Mouse (Mus musculus) naive thymus-derived CD4-positive, alpha-beta T cell, adult 2 months (primary cell): Measurements from ENCODE around the gene Pepd.
A peak's percentile ranks its signal among the peaks of the same experiment; 100 is the strongest.
"Not testable (repeated sequence)": the region's sequence is repeated elsewhere in the genome, so short reads cannot be mapped to it uniquely, and the experiment has no call there.

Experiments
- DNase-seq: peaks from one replicate; pipeline ENCODE4 v3.0.0-alpha.2; 2011; ENCODE audit warnings: low read depth

Pepd gene

GRCm38 (mm10) chr7:34932631-34933030 lies 20.5 kb downstream of the Pepd start:
- DNase-seq, result no peak

GRCm38 (mm10) chr7:34933142-34933541 lies 21.0 kb downstream of the Pepd start:
- no peak for DNase-seq

DNA sequence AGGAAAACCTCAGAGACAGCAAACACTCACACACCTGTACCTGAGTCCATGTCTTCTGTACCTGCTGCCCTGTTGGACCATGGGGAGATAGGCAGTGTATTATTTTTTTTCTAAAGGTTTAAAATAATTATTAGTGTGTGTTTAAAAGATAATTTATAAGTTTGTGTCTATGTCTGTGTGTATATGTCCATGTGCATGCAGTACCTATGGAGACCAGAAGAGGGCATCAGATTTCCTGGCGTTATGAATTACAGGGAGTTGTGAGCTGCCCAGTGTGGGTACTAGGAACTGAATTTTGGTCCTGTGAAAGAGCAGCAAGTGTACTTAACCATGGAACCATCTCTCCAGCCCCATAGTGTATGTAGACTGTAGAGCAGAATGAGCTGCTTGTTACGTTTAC lies 24.2 kb downstream of the Pepd start:
- DNase-seq, result no peak

GRCm38 (mm10) chr7:34938636-34939261 lies 26.6 kb downstream of the Pepd start:
- no peak for DNase-seq

GRCm38 (mm10) chr7:34939262-34939951 lies 27.2 kb downstream of the Pepd start:
- no peak for DNase-seq

- no peak for DNase-seq
Measured at GRCm38 (mm10) chr7:34939952-34940312, 27.8 kb downstream of the Pepd start.

DNA sequence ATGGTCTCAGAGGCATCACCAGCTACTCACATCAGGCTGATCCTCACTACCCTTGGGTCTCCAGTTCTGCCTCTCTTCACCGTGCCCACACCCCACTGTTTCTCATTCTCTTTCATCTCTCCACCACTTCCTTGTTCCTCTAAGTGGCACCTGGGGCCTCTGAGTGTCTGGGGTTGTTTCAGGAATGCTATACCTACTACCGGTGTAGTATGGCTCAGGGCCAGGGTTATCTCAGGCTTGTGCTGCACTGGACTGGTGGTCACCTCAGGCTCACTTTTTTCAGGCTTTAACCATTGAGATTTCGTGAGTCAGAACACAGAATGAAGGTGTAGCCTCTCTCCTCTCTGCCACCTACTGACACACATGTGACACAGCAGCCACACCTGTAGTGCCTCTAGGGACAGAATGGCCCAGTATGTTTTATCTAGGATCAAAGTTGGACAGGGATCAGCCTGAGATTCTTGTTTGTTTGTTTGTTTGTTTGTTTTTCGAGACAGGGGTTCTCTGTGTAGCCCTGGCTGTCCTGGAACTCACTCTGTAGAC lies 31.5 kb downstream of the Pepd start:
- peak; percentile 12 for DNase-seq

GRCm38 (mm10) chr7:34946269-34946925 lies 34.2 kb downstream of the Pepd start:
- no peak for DNase-seq

- DNase-seq, result no peak
Measured at GRCm38 (mm10) chr7:34954548-34954947, 42.4 kb downstream of the Pepd start.

DNA sequence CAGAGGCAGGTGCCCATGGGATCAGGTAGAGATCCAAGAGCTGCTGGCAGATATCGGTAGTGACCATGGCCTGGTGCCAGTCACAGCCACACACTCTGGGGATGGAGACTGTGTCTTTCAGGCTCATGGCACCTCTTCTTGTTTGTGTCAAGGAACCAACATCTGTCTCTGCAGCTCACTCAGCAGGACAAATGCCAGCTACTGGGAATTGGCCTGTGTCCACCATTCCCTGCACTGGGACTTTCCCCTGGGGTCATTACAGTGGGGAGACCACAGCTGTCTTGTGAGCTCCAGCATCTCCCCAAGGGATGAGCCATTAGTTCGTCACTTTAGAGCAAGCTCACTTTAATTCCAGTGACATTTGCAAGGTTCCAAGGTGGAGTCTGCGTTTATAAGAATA lies 43.1 kb downstream of the Pepd start:
- DNase-seq, result no peak

DNA sequence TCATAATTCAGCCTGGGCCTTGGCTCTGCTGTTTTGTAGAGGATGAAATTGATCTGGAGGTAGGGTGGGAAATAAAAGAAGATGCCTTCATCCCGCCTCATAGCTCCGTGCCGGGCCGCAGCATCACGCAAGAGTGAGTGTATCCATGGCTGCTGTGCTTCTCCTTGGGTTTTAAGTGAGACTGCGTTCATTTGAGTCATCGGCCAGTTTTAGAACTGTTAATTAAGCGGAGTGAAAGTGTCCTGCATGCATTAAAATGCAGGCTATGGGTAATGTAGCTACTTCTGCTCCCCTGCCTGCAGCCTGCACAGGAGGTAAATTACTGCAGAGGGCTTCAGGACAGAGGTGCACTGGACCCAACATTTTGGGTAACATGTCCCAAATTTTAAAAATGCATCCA lies 45.0 kb downstream of the Pepd start:
- DNase-seq, result no peak

DNA sequence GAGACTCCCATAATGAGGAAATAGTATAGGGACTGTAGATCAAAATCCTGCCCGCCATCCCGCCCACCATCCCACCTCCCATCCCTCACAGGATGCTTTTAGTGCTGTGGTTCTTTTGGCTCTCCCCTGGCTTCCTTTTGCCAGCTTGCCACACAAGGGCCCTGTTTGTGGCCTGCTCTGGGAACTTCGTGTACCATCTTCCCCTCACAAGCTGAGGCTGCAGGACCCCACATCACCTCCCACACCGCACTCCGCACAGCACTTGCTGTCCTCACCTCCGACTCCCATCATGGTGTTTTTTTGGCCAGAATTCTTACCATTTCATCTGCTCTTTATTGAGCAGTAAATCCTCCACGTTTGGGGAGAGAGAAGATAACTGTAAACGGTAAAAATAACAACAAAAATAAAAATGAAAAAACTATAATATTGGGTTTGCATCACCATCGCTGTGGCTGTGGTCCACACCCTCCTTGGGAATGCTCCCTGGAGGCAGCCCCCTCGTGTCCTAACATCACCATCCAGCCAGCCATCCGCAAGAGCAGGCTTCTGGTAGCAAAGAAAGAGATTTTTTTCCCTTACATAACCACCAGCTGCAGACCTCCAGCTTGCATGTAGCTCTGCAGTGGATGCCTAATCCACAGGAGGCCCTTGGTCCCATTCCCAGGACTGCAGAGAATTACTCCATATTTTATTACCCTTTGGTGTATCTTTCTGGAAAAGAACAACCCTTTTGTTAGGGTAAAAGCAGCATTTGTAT lies 51.9 kb downstream of the Pepd start:
- DNase-seq, result no peak

DNA sequence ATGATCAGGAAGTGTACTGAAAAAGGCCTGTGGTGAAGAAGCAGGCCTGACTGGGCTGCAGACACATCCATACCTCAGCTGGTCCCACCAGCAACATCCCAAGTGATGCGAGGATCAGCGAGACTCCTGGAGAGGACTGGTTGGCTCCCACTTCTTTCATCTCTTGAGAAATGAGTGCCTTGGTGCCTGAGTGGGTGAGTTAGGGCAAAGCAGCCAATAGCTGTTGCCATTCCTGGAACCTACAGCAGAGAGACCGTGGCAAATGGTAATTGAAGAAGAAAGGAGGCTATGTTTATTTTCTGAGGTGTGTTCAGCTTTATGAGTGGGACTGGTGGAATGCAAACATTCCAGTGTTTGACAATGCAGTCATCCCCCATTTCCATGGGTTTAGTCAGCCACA lies 55.2 kb downstream of the Pepd start:
- DNase-seq, result no peak

DNA sequence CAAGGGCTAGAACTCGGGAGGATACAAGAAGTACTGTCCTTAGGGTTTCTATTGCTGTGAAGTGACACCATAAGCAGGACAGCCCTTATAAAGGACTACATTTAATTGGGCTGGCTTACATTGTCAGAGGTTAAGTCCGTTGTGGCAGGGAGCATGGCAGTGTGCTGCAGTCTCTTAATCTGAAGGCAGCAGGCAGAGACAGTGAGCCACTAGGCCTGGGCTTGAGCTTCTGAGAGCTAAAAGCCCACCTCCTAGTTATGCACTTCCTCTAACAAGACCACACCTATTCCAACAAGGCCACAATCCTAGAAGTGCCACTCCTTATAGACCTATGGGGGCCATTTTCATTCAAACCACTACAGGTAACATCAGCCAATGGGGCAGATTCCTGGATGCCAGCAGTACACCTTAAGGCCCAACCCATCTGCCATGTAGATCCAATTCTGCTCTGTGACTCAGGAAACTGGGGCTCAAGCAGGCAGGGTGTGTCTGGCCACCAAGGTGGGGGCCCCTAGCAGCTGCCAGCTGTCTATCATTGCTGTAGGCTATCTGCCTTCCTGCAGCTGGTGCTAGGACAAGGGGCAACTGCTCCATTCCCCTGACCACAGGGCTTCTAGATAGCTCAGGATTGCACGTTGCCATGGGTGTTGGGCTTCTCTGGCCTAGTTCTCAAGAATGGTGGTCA lies 56.7 kb downstream of the Pepd start:
- no peak for DNase-seq

- no peak for DNase-seq
Measured at GRCm38 (mm10) chr7:34971826-34972225, 59.6 kb downstream of the Pepd start.

DNA sequence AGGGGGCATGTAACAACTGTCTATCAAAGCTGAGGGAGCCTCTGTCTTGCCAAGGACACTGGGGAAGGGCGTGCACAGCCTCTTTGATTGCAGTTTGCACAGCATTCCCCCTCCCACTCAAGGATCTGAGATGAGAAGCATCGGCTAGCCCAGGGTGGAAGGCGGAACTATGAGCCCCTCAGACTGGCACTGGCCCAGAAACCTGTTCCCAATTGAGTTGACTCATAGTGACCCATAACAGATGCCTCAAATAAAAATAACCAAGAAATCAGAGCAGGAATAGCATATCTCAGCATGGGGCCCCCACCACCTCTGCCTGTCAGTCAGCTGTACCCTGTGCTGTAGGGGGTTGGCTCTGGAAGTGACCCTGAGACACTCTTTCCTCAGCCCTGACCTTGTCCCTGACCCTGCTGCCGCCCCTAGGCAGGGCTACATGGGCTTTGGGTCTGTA lies 60.8 kb downstream of the Pepd start:
- no peak for DNase-seq

GRCm38 (mm10) chr7:34973877-34974276 lies 61.7 kb downstream of the Pepd start:
- no peak for DNase-seq

- no peak for DNase-seq
Measured at GRCm38 (mm10) chr7:34975913-34976312, 63.7 kb downstream of the Pepd start.

GRCm38 (mm10) chr7:34977403-34977802 lies 65.2 kb downstream of the Pepd start:
- no peak for DNase-seq

GRCm38 (mm10) chr7:34981803-34982202 lies 69.6 kb downstream of the Pepd start:
- no peak for DNase-seq

- DNase-seq, result not testable (repeated sequence)
Measured at GRCm38 (mm10) chr7:34982372-34982771, 70.2 kb downstream of the Pepd start.
